Mouse (Mus musculus): ENCODE data around the gene Dglucy.
A peak's percentile ranks its signal among the peaks of the same experiment; 100 is the strongest.

Dglucy gene

GRCm38 (mm10) chr12:100924646-100925339, 145.9 kb downstream of the Dglucy start:
- Histone ChIP-seq H3K36me3 (ENCODE audit: insufficient read depth, low read length) (peaks cover 93% of the 10 kb centered on the region), H3K9me3 (ENCODE audit: low read length) (no peaks in the 10 kb centered on the region), H3K4me1 (replicated peaks; ENCODE audit: low read depth, low read length) (peaks cover 15% of the 10 kb centered on the region), H3K4me3 (replicated peaks; ENCODE audit: low read length) (no peak overlapping the region), H3K27me3 (ENCODE audit: insufficient read depth, low read length) (no peaks in the 10 kb centered on the region)
- TF ChIP-seq POU5F1 (IDR thresholded peaks at IDR 0.05; ENCODE audit: borderline replicate concordance, low read length): no peak
- no peak for TF ChIP-seq NANOG (IDR thresholded peaks at IDR 0.05; ENCODE audit: borderline replicate concordance, low read length)
- TF ChIP-seq CTCF (conservative IDR thresholded peaks at IDR 0.05; ENCODE audit: low read length): no peak

GRCm38 (mm10) chr12:100925644-100926619, 147.1 kb downstream of the Dglucy start:
- H3K4me3 ChIP-seq (replicated peaks; ENCODE audit: low read length): no peak overlapping the region
- H3K4me1 ChIP-seq (replicated peaks; ENCODE audit: low read depth, low read length): peaks cover 15% of the 10 kb centered on the region
- no peaks in the 10 kb centered on the region for H3K9me3 ChIP-seq (ENCODE audit: low read length)
- TF ChIP-seq CTCF (conservative IDR thresholded peaks at IDR 0.05; ENCODE audit: low read length) (peak; percentile 63), POU5F1 (IDR thresholded peaks at IDR 0.05; ENCODE audit: borderline replicate concordance, low read length) (no peak)
- H3K27me3 ChIP-seq (ENCODE audit: insufficient read depth, low read length): no peaks in the 10 kb centered on the region
- peaks cover 93% of the 10 kb centered on the region for H3K36me3 ChIP-seq (ENCODE audit: insufficient read depth, low read length)

GRCm38 (mm10) chr12:100928286-100928685, 149.4 kb downstream of the Dglucy start:
- Histone ChIP-seq H3K4me1 (replicated peaks; ENCODE audit: low read depth, low read length) (peaks cover 15% of the 10 kb centered on the region), H3K27me3 (ENCODE audit: insufficient read depth, low read length) (no peaks in the 10 kb centered on the region), H3K36me3 (ENCODE audit: insufficient read depth, low read length) (peaks cover 92% of the 10 kb centered on the region), H3K4me3 (replicated peaks; ENCODE audit: low read length) (no peak overlapping the region), H3K9me3 (ENCODE audit: low read length) (no peaks in the 10 kb centered on the region)
- TF ChIP-seq CTCF (conservative IDR thresholded peaks at IDR 0.05; ENCODE audit: low read length) (no peak), NANOG (IDR thresholded peaks at IDR 0.05; ENCODE audit: borderline replicate concordance, low read length) (no peak)

- no peaks in the 10 kb centered on the region for H3K27me3 ChIP-seq (ENCODE audit: insufficient read depth, low read length)
- H3K4me3 ChIP-seq (replicated peaks; ENCODE audit: low read length): no peak overlapping the region
- peaks cover 22% of the 10 kb centered on the region for H3K4me1 ChIP-seq (replicated peaks; ENCODE audit: low read depth, low read length)
- H3K36me3 ChIP-seq (ENCODE audit: insufficient read depth, low read length): peaks cover 93% of the 10 kb centered on the region
- TF ChIP-seq POU5F1 (IDR thresholded peaks at IDR 0.05; ENCODE audit: borderline replicate concordance, low read length) (no peak), CTCF (conservative IDR thresholded peaks at IDR 0.05; ENCODE audit: low read length) (no peak)
- H3K9me3 ChIP-seq (ENCODE audit: low read length): no peaks in the 10 kb centered on the region
Measured at GRCm38 (mm10) chr12:100931653-100932052, 152.8 kb downstream of the Dglucy start.

- H3K27me3 ChIP-seq (ENCODE audit: insufficient read depth, low read length): no peaks in the 10 kb centered on the region
- no peaks in the 10 kb centered on the region for H3K9me3 ChIP-seq (ENCODE audit: low read length)
- peaks cover 96% of the 10 kb centered on the region for H3K36me3 ChIP-seq (ENCODE audit: insufficient read depth, low read length)
- no peak for TF ChIP-seq NANOG (IDR thresholded peaks at IDR 0.05; ENCODE audit: borderline replicate concordance, low read length)
- TF ChIP-seq CTCF (conservative IDR thresholded peaks at IDR 0.05; ENCODE audit: low read length): no peak
- H3K4me1 ChIP-seq (replicated peaks; ENCODE audit: low read depth, low read length): peaks cover 33% of the 10 kb centered on the region
- no peak overlapping the region for H3K4me3 ChIP-seq (replicated peaks; ENCODE audit: low read length)
Measured at GRCm38 (mm10) chr12:100934796-100935195, 155.9 kb downstream of the Dglucy start.

- peak; percentile 80 for TF ChIP-seq CTCF (conservative IDR thresholded peaks at IDR 0.05; ENCODE audit: low read length)
- no peak for TF ChIP-seq POU5F1 (IDR thresholded peaks at IDR 0.05; ENCODE audit: borderline replicate concordance, low read length)
- peaks cover 96% of the 10 kb centered on the region for H3K36me3 ChIP-seq (ENCODE audit: insufficient read depth, low read length)
- no peaks in the 10 kb centered on the region for H3K9me3 ChIP-seq (ENCODE audit: low read length)
- no peaks in the 10 kb centered on the region for H3K27me3 ChIP-seq (ENCODE audit: insufficient read depth, low read length)
- peaks cover 42% of the 10 kb centered on the region for H3K4me1 ChIP-seq (replicated peaks; ENCODE audit: low read depth, low read length)
- H3K4me3 ChIP-seq (replicated peaks; ENCODE audit: low read length): no peak overlapping the region
Measured at GRCm38 (mm10) chr12:100936116-100936515, 157.3 kb downstream of the Dglucy start.

GRCm38 (mm10) chr12:100936737-100937136, 157.9 kb downstream of the Dglucy start:
- Histone ChIP-seq H3K36me3 (ENCODE audit: insufficient read depth, low read length) (peaks cover 96% of the 10 kb centered on the region), H3K27me3 (ENCODE audit: insufficient read depth, low read length) (no peaks in the 10 kb centered on the region), H3K4me3 (replicated peaks; ENCODE audit: low read length) (no peak overlapping the region), H3K9me3 (ENCODE audit: low read length) (no peaks in the 10 kb centered on the region), H3K4me1 (replicated peaks; ENCODE audit: low read depth, low read length) (peaks cover 42% of the 10 kb centered on the region)
- TF ChIP-seq CTCF (conservative IDR thresholded peaks at IDR 0.05; ENCODE audit: low read length) (no peak), NANOG (IDR thresholded peaks at IDR 0.05; ENCODE audit: borderline replicate concordance, low read length) (no peak), POU5F1 (IDR thresholded peaks at IDR 0.05; ENCODE audit: borderline replicate concordance, low read length) (no peak)

- H3K4me3 ChIP-seq (replicated peaks; ENCODE audit: low read length): no peak overlapping the region
- no peaks in the 10 kb centered on the region for H3K9me3 ChIP-seq (ENCODE audit: low read length)
- H3K4me1 ChIP-seq (replicated peaks; ENCODE audit: low read depth, low read length): peaks cover 48% of the 10 kb centered on the region
- H3K27me3 ChIP-seq (ENCODE audit: insufficient read depth, low read length): no peaks in the 10 kb centered on the region
- TF ChIP-seq POU5F1 (IDR thresholded peaks at IDR 0.05; ENCODE audit: borderline replicate concordance, low read length) (no peak), CTCF (conservative IDR thresholded peaks at IDR 0.05; ENCODE audit: low read length) (no peak), NANOG (IDR thresholded peaks at IDR 0.05; ENCODE audit: borderline replicate concordance, low read length) (no peak)
- peaks cover 96% of the 10 kb centered on the region for H3K36me3 ChIP-seq (ENCODE audit: insufficient read depth, low read length)
Measured at GRCm38 (mm10) chr12:100937441-100938360, 158.8 kb downstream of the Dglucy start.
